Mouse (Mus musculus): ENCODE data around the gene C530008M17Rik. TPM values are rescaled to one million over a fixed set of nuclear protein-coding genes. Genes with fewer than 3 reads are reported as not detected.
A peak's percentile ranks its signal among the peaks of the same experiment; 100 is the strongest.

The C530008M17Rik gene
- polyA plus RNA-seq, 1 experiment = 42.0 TPM

DNA sequence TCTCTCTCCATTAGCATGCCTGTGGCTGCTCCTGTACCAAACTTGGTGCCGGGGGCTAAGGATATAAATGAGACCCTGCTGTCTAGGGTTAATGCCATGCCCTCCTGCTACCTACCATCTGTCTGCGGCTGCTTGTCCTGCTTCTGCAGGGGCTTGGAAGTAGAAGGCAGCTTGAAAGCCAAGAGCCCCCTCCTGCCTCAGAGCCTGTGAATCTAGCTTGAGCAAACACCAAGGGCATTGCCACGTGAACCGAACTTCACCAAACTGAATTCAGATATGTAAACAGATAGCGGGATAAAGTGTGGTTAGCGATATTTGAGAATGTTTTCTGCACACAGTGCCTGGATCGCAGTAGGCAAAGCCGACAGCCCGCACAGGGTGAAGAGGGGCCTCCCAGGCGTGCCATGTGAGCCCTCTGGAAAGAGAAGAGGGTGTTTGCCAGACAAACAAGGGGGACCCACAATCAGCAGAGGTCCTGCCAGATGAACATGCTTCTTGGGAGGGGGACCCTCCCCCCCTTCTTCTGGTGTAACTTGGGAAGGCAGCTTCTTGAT lies 106.9 kb downstream of the C530008M17Rik start:
- Histone ChIP-seq H3K4me3 (replicated peaks) (no peak overlapping the region), H3K9me3 (peaks cover 17% of the 10 kb centered on the region), H3K36me3 (replicated peaks; ENCODE audit: low read length) (peaks cover 89% of the 10 kb centered on the region), H3K27me3 (replicated peaks) (no peaks in the 10 kb centered on the region), H3K4me1 (peaks cover 40% of the 10 kb centered on the region)
- no peak for TF ChIP-seq FLI1 (IDR thresholded peaks at IDR 0.05; ENCODE audit: low read length)
- no peak for TF ChIP-seq GATA1 (IDR thresholded peaks at IDR 0.05; ENCODE audit: borderline replicate concordance, low read length)

DNA sequence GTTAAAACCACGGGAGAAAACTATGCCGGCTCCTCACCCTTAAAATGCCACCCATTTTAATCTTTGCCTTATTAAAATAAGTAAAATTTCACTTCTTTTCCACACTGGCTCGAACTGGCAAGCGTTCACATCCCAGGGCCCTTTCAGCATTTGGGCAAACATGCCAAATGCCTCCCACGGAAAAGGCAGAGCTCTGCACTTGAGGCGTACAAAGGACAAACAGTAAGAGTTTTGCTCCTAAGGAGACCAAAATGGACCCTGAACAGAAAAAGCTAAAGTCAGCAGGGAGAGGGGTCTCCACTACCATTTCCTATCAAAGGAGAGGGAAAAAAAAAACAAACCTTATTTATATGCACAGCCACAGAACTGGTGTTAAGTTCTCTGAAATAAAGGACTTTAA lies 107.4 kb downstream of the C530008M17Rik start:
- TF ChIP-seq GATA1 (IDR thresholded peaks at IDR 0.05; ENCODE audit: borderline replicate concordance, low read length) = no peak
- H3K36me3 ChIP-seq (replicated peaks; ENCODE audit: low read length) = peaks cover 93% of the 10 kb centered on the region

DNA sequence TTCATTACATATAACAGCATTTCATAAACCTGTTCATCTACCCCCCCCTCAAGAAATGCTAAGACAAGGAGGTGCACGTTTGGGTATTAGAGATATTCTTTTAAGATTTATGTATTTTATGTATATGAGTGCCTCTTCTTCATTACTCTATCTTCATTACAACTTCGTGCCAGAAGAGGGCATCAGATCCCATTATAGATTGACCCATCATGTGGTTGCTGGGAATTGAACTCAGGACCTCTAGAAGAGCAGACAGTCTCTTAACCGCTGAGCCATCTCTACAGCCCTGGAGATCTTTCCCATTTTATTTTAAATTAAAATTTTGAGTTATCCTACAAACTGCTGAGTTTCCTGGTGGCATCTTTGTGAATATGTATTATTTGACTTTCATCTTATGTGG lies 112.7 kb downstream of the C530008M17Rik start:
- Histone ChIP-seq H3K4me1 (peaks cover 21% of the 10 kb centered on the region), H3K4me3 (replicated peaks) (no peak overlapping the region), H3K9me3 (peaks cover 17% of the 10 kb centered on the region), H3K27me3 (replicated peaks) (no peaks in the 10 kb centered on the region), H3K36me3 (replicated peaks; ENCODE audit: low read length) (peaks cover 87% of the 10 kb centered on the region)
- no peak for TF ChIP-seq GATA1 (IDR thresholded peaks at IDR 0.05; ENCODE audit: borderline replicate concordance, low read length)
- no peak for TF ChIP-seq FLI1 (IDR thresholded peaks at IDR 0.05; ENCODE audit: low read length)

More for the DNA sequence above, 107.4 kb downstream of the C530008M17Rik start:
- Histone ChIP-seq H3K4me1 (peaks cover 36% of the 10 kb centered on the region), H3K27me3 (replicated peaks) (no peaks in the 10 kb centered on the region), H3K9me3 (peaks cover 17% of the 10 kb centered on the region), H3K4me3 (replicated peaks) (no peak overlapping the region)

DNA sequence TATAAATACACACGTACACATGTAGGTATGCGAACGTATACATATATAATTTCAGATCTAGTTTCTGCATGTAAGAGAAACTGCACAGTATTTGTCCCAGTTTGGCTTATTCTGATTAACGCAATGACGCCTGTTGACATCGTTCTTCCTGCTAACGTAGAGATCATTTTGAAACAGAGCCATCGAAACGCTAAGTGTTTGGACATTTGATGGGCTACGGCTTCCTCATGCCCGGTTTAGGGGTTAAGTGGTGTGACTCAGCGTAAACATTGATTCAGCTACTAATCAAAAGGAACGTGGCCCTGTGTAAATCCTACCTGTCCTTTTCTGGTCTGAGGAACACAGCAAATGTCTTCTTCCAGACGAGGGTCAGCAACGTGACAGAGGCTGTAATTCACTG lies 113.3 kb downstream of the C530008M17Rik start:
- Histone ChIP-seq H3K9me3 (peaks cover 17% of the 10 kb centered on the region), H3K4me3 (replicated peaks) (no peak overlapping the region), H3K4me1 (peaks cover 21% of the 10 kb centered on the region), H3K27me3 (replicated peaks) (no peaks in the 10 kb centered on the region), H3K36me3 (replicated peaks; ENCODE audit: low read length) (peaks cover 86% of the 10 kb centered on the region)
- TF ChIP-seq FLI1 (IDR thresholded peaks at IDR 0.05; ENCODE audit: low read length) = no peak
- TF ChIP-seq GATA1 (IDR thresholded peaks at IDR 0.05; ENCODE audit: borderline replicate concordance, low read length) = no peak

DNA sequence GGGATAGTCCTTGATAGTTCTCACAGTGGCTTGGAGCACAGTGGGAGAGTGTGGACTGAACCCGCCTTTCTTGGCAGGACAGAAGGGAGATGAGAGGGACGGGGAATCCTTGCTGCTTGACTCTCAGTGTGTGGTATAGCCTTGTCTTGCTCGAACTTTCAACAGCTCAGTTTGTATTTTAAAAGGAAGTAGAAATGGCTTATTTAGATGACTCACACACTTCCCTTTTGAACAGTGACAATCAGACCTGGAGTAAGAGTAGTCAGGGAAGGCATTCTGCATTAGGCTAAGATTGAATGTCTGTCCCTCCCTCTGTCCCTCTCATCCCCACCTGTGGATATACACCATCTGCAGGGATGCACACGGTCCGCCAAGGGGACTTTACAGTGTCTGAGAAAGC lies 115.1 kb downstream of the C530008M17Rik start:
- Histone ChIP-seq H3K4me1 (peaks cover 24% of the 10 kb centered on the region), H3K9me3 (0 out of 2 replicates have a peak, but pooled peaks cover 4% of the 10 kb centered on the region), H3K4me3 (replicated peaks) (no peak overlapping the region), H3K36me3 (replicated peaks; ENCODE audit: low read length) (peaks cover 73% of the 10 kb centered on the region), H3K27me3 (replicated peaks) (no peaks in the 10 kb centered on the region)
- TF ChIP-seq GATA1 (IDR thresholded peaks at IDR 0.05; ENCODE audit: borderline replicate concordance, low read length) = no peak

DNA sequence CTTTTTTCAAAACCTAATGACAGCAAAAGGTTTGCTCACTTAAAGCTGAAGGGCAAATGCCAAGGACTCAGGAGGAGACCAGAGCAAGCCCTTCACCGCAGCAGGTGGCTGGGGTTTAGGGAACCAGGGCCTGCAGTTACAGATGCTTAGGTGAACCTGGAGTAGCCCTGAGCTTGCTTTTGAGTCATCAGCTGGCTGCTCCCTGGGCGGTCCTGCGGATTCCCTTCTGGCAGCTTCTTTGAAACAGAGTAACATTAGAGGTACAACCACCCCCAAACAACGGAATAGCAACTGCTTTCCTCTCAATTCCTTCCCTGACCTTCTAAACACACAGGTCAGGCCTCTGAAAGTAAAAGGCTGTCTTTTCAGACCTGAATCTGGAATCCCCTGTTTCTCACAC lies 116.5 kb downstream of the C530008M17Rik start:
- Histone ChIP-seq H3K36me3 (replicated peaks; ENCODE audit: low read length) (peaks cover 59% of the 10 kb centered on the region), H3K4me3 (replicated peaks) (no peak overlapping the region), H3K9me3 (no peaks in the 10 kb centered on the region), H3K4me1 (peaks cover 24% of the 10 kb centered on the region), H3K27me3 (replicated peaks) (no peaks in the 10 kb centered on the region)
- TF ChIP-seq GATA1 (IDR thresholded peaks at IDR 0.05; ENCODE audit: borderline replicate concordance, low read length) (no peak), FLI1 (IDR thresholded peaks at IDR 0.05; ENCODE audit: low read length) (no peak)

- peaks cover 52% of the 10 kb centered on the region for H3K36me3 ChIP-seq (replicated peaks; ENCODE audit: low read length)
- peaks cover 28% of the 10 kb centered on the region for H3K4me1 ChIP-seq
- H3K9me3 ChIP-seq = no peaks in the 10 kb centered on the region
- no peak overlapping the region for H3K4me3 ChIP-seq (replicated peaks)
- TF ChIP-seq GATA1 (IDR thresholded peaks at IDR 0.05; ENCODE audit: borderline replicate concordance, low read length) = no peak
- TF ChIP-seq FLI1 (IDR thresholded peaks at IDR 0.05; ENCODE audit: low read length) = no peak
- no peaks in the 10 kb centered on the region for H3K27me3 ChIP-seq (replicated peaks)
Measured at GRCm38 (mm10) chr5:76773492-76774158, 117.3 kb downstream of the C530008M17Rik start.

- Histone ChIP-seq H3K36me3 (replicated peaks; ENCODE audit: low read length) (peaks cover 48% of the 10 kb centered on the region), H3K9me3 (no peaks in the 10 kb centered on the region), H3K4me1 (peaks cover 59% of the 10 kb centered on the region), H3K4me3 (replicated peaks) (peak overlapping the region; percentile 89), H3K27me3 (replicated peaks) (no peaks in the 10 kb centered on the region)
- no peak for TF ChIP-seq GATA1 (IDR thresholded peaks at IDR 0.05; ENCODE audit: borderline replicate concordance, low read length)
- TF ChIP-seq FLI1 (IDR thresholded peaks at IDR 0.05; ENCODE audit: low read length) = no peak
Measured at GRCm38 (mm10) chr5:76779094-76779615, 122.8 kb downstream of the C530008M17Rik start.

DNA sequence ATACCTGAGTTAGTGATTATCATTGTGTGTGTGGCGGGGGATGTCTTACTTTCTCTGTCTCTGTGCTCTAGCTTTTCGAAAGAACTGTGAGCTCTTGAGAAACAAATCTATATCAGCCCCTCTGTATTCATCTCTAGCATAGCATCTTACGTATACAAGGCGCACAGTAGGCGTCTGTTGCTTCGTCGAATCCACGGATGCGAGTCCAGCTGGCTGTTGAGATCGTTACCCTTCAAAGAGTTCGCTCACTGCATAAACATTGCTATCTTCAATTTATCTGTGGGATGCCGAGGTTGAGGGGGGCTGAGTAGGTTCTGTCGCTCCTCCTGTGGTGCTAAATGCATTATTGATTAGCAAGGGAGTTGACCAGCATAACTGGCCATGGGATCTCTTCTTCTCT lies 125.6 kb downstream of the C530008M17Rik start:
- TF ChIP-seq GATA1 (IDR thresholded peaks at IDR 0.05; ENCODE audit: borderline replicate concordance, low read length) (no peak), FLI1 (IDR thresholded peaks at IDR 0.05; ENCODE audit: low read length) (no peak)
- peaks cover 60% of the 10 kb centered on the region for H3K36me3 ChIP-seq (replicated peaks; ENCODE audit: low read length)
- H3K4me1 ChIP-seq = peaks cover 70% of the 10 kb centered on the region
- no peak overlapping the region for H3K4me3 ChIP-seq (replicated peaks)
- H3K27me3 ChIP-seq (replicated peaks) = no peaks in the 10 kb centered on the region
- no peaks in the 10 kb centered on the region for H3K9me3 ChIP-seq

DNA sequence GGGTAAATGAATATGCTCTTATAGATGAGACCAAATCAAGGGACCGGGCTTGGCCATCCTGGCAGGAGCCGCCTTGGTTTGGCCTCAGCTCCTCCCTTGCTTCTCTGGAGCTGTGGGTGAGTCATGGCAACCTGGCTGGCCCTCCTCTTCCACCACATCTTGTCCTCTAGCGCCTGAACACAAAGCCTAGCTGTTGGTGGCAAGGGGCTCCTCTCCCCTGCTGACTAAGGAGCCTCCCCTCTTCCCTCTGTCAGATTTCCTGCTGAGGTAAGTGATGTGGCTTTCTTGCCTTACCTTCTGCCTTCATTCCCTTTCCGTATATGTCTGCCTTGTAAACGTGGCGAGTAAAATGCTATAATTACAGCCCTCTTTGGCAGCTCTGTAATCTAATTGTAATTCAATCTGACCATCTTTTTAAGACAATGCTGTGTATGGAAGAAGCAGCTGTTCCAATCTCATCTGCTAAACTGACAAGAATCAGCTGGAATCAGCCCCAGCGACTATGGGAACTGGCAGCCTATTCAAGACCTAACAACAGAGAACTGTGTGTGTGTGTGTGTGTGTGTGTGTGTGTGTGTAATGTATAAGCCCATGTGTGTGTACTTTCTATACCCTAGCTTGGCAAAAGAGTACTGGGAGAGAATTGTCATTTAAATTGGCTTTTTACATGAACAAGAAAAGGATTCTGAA lies 126.2 kb downstream of the C530008M17Rik start:
- Histone ChIP-seq H3K36me3 (replicated peaks; ENCODE audit: low read length) (peaks cover 66% of the 10 kb centered on the region), H3K27me3 (replicated peaks) (no peaks in the 10 kb centered on the region), H3K9me3 (no peaks in the 10 kb centered on the region), H3K4me1 (peaks cover 70% of the 10 kb centered on the region), H3K4me3 (replicated peaks) (no peak overlapping the region)
- TF ChIP-seq GATA1 (IDR thresholded peaks at IDR 0.05; ENCODE audit: borderline replicate concordance, low read length) (no peak), FLI1 (IDR thresholded peaks at IDR 0.05; ENCODE audit: low read length) (no peak)
